Mouse (Mus musculus): ENCODE measurements around the gene Wdr5.

DNA sequence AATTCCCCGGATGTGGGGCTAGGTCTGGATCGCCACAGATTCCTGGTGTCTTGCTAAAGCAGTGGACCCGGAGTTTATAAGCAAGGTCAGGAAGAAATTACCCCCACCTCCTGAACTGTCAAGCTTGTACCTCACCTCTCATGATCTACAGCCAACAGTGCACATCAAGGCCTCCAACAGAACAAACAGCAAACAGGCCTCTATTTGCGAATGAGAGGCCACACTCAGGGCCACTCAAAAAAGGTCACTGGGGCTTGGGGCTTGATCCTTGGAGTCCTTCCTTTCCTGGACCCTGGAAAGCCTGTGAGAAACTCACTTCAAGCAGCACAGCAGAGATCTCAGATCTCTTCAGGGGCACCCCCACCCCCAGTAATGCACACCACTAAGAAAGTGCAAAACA, 41.0 kb upstream of the Wdr5 start:
- no peak for TF ChIP-seq POLR2A (IDR thresholded peaks at IDR 0.05; ENCODE audit: low read depth, low read length)
- TF ChIP-seq CTCF (IDR thresholded peaks at IDR 0.05; ENCODE audit: extremely low read depth, insufficient read depth, insufficient read length, insufficient replicate concordance) = no peak
